Mouse (Mus musculus) liver, adult (tissue): ENCODE data around the gene Med7.

Source experiments
- GATA4 ChIP-seq: IDR thresholded peaks from 2 replicates; pipeline ENCODE4 v1.6.1; 2014; ENCODE audit warnings: mild to moderate bottlenecking, low read length; ENCODE audit not compliant: insufficient replicate concordance

Gene Med7

DNA sequence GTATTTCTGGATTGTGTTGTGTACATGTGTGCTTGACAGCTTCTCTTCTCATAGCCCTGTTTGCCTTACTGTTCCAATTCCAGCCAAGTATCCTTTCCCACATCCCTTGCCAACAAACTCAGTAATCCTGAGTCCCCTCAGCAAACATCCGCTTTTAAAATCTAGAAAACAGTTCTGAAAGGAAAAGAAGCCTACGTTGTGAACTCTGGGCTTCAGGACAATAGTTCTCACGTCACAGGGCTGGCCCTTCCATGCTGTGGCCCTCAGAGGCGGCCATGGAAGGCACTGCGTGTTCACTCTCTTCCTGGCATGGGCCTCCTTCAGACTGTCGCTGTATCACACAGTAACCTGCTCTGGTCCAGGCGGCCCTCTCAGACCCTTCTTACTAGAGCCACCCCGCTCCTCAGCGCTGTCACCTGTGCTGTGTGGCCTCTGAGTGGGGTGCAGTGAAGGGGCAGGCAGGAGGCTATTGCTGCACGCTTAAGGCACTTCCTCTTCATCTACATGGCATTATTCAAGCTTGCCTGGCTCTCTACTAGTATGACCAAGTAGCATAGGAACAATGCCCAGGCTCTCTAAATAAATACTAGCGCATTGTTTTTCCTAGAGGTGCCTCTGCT is 12.8 kb downstream of the Med7 start:
- TF ChIP-seq GATA4, result no peak

GRCm38 (mm10) chr11:46454453-46455045 is 17.8 kb downstream of the Med7 start, which contains the start of gene Havcr2:
Gene Havcr2 (plus strand): TSS chr11:46454935.
- no peak for TF ChIP-seq GATA4

DNA sequence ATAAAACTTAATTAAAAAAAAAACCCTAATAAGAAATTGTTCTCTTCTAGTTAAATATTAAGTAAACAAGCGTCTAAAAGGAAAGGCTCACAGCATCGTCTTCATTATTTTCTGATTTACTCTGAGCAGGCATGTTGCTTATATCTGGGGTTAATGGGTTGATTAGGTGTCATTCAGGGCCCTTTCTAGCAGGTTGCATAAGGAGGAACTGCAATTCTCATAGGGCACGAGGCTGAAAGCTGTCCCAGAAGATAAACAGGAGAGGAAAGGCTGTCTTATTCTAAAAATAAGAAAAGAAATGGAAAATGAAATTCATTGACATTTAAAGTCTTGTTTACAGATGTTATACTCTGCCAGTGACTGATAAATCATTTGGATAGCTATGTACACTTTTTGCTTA is 23.2 kb downstream of the Med7 start:
- no peak for TF ChIP-seq GATA4

DNA sequence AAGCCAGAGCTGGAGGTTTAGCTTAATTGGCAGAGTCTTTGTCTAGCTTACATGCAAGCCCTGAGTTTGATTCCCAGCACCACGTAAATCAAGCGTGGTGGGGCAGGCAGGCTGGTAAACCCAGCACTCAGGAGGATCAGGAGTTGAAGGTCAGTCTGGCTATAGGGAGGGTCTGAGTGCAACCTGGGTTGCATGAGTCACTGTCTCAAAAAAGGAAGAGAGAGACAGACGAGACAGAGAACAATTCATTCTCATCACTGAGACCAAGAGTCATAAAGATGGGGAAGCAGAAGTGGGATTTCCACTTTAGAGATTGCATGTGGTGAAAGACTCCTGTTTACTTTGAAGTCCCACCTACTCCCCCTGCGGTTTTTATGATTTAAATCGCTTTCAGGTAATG is 24.6 kb downstream of the Med7 start:
- TF ChIP-seq GATA4, result no peak

DNA sequence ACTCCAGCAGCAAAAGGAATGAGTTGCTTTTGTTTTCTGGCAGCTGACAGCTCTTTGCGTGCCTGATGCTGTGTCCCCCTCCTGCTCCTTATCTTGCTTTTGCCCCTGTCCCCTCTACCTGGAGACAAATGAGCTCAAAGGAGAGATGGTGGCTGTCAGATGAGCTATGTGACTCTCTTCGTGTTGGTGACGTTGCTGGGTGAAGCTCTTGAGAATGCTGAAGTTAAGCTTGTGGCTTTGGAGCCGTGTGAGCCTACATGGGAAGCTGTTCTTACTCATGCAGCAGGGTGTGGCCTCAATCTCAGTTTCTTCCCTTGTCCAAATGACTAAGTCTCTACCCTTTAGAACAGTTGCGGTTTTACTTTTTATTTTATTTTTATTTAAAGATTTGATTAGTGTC is 25.2 kb downstream of the Med7 start:
- TF ChIP-seq GATA4, result no peak

GRCm38 (mm10) chr11:46466878-46467277 is 30.2 kb downstream of the Med7 start:
- no peak for TF ChIP-seq GATA4

GRCm38 (mm10) chr11:46474220-46474619 is 37.5 kb downstream of the Med7 start:
- TF ChIP-seq GATA4, result no peak

- no peak for TF ChIP-seq GATA4
These were observed 42.6 kb downstream of the Med7 start for GRCm38 (mm10) chr11:46479311-46479710.

DNA sequence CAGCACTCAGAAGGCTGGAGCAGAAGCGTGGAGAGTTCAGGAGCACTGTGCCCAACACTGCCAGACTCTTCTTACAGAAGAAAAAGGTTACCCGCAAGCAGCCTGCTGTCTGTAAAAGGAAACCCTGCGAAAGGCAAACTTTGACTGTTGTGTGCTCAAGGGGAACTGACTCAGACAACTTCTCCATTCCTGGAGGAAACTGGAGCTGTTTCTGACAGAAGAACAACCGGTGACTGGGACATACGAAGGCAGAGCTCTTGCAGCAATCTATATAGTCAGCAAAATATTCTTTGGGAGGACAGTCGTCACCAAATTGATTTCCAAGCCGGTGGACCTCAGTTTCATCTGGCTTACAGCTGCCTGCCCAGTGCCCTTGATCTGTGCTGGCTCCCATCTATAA is 43.8 kb downstream of the Med7 start:
- no peak for TF ChIP-seq GATA4

DNA sequence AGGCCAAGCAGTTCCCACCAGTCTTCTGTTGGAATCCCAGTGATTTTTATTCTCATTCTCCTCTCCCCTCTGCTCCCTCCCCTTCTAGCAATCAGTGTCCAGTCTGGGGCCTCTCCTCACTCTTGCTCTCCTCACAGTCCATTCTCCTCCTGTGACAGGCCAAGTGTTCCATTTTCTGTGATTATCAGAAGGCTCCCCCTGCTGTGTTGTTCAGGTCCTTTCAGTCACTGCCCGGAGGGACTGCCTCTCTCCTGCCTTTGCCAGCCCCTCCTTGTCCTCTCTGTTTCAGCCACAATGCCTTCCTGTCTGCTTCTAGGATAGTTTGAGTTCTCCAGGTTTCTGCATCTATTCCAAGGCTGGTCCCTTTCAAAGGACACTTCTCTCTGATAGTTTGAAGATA is 51.5 kb downstream of the Med7 start:
- TF ChIP-seq GATA4, result no peak

- no peak for TF ChIP-seq GATA4
These were observed 51.9 kb downstream of the Med7 start for GRCm38 (mm10) chr11:46488650-46489049.
